22 mouse cellular contexts compared by ENCODE assay signal in genomic region chr4:63377483-63377882, GRCm38 (mm10). TPM values are rescaled to one million over a fixed set of nuclear protein-coding genes. Genes with fewer than 3 reads are reported as not detected.
DNase-seq lines count a peak whose midpoint lies in the region; ATAC-seq and TF ChIP-seq lines count a peak whose summit lies in the region.
"Had no signal": no experiment of that assay in that cellular context is flagged by ENCODE, and none has a peak within 500 bp of the region (broad histone marks: within the 10 kb centered on the region; RNA-seq: fewer than 3 reads in every experiment).

No protein-coding gene starts in this region.

- H3K27me3 ChIP-seq in heart, adult 2 months (ENCODE audit: control insufficient read depth, insufficient read depth, low read length) = no peaks in the 10 kb centered on the region
- H3K27me3 ChIP-seq in liver, embryonic 11.5 days (replicated peaks; ENCODE audit: control insufficient read depth, insufficient read depth, low read length) = no peaks in the 10 kb centered on the region
- H3K27me3 ChIP-seq: embryonic facial prominence, embryonic 15.5 days; forebrain, embryonic 13.5 days had no signal

- 78% methylated on average over 7 of the region's 7 CpGs for WGBS in heart, adult 2 months
- 75% methylated on average over 7 of the region's 7 CpGs for WGBS in liver, embryonic 11.5 days

- H3K36me3 ChIP-seq in heart, adult 2 months (ENCODE audit: control insufficient read depth, insufficient read depth, low read length) = no peaks in the 10 kb centered on the region
- H3K36me3 ChIP-seq in liver, embryonic 11.5 days (ENCODE audit: control insufficient read depth, insufficient read depth, low read length) = peaks cover 14% of the 10 kb centered on the region
- H3K36me3 ChIP-seq: G1E had no signal

- no peak for TF ChIP-seq EP300 in heart, adult 2 months (IDR thresholded peaks at IDR 0.05; ENCODE audit: insufficient read depth, low read depth, low read length)

- H3K9ac ChIP-seq in heart, adult 2 months (ENCODE audit: low read depth, low read length) = no peak overlapping the region
- no peak overlapping the region for H3K9ac ChIP-seq in liver, embryonic 11.5 days (ENCODE audit: low read depth, low read length)
- H3K9ac ChIP-seq: embryonic facial prominence, embryonic 15.5 days; forebrain, embryonic 13.5 days had no signal

- H3K4me2 ChIP-seq in liver, embryonic 11.5 days = no peak overlapping the region
- H3K4me2 ChIP-seq: embryonic facial prominence, embryonic 15.5 days; forebrain, embryonic 13.5 days; heart, embryonic 11.5 days; midbrain, embryonic 11.5 days had no signal

- intact Hi-C loops in heart, adult 2 months (cut with DNase I) = no loop called here
- intact Hi-C loops in heart, postnatal 25 days (cut with DNase I) = no loop called here
- intact Hi-C loops in left cerebral cortex, postnatal 4 days (cut with DNase I) = no loop called here

- no peak for DNase-seq in heart, adult 2 months
- DNase-seq in heart, postnatal 25 days (ENCODE audit: low spot score) = no peak
- peak; percentile 34 for DNase-seq in liver
- DNase-seq in liver, embryonic 11.5 days (ENCODE audit: low spot score) = no peak
- peak; percentile 40 for DNase-seq in thymus, postnatal 25 days
- DNase-seq in thymus, postnatal 10 days (ENCODE audit: low spot score in 2 of 2) = no peak
- no peak for DNase-seq in urinary bladder, postnatal 10 days (ENCODE audit: low spot score)
- no peak for DNase-seq in left cerebral cortex, postnatal 4 days
- DNase-seq: B cell, adult 2 months; gastrocnemius, postnatal 14 days; kidney, adult 9 months; right cerebral cortex, adult 18-20 months had no signal

- H3K4me3 ChIP-seq in heart, adult 2 months = no peak overlapping the region
- no peak overlapping the region for H3K4me3 ChIP-seq in liver, embryonic 11.5 days (ENCODE audit: low read depth, low read length)
- H3K4me3 ChIP-seq: embryonic facial prominence, embryonic 15.5 days; forebrain, embryonic 13.5 days; hindbrain, embryonic 10.5 days; limb, embryonic 10.5 days; myocyte had no signal

- no peaks in the 10 kb centered on the region for H3K79me2 ChIP-seq in heart, adult 2 months (replicated peaks; ENCODE audit: control insufficient read depth, insufficient read depth, low read length)

- TF ChIP-seq POLR2A in heart, adult 2 months (IDR thresholded peaks at IDR 0.05; ENCODE audit: insufficient read depth, low read depth, low read length) = no peak

- H3K27ac ChIP-seq in heart, adult 2 months = no peak overlapping the region
- no peak overlapping the region for H3K27ac ChIP-seq in liver, embryonic 11.5 days (ENCODE audit: low read depth, low read length)
- H3K27ac ChIP-seq: embryonic facial prominence, embryonic 15.5 days; forebrain, embryonic 13.5 days; hindbrain, embryonic 10.5 days; limb, embryonic 10.5 days had no signal

- no peaks in the 10 kb centered on the region for H3K9me3 ChIP-seq in liver, embryonic 11.5 days (ENCODE audit: control insufficient read depth, low read length)
- H3K9me3 ChIP-seq: embryonic facial prominence, embryonic 15.5 days; forebrain, embryonic 13.5 days; hindbrain, embryonic 10.5 days; limb, embryonic 10.5 days had no signal

- ATAC-seq in liver, embryonic 11.5 days (replicated peaks; ENCODE audit: low FRiP score) = no peak
- ATAC-seq: forebrain, embryonic 13.5 days had no signal

- H3K4me1 ChIP-seq in heart, adult 2 months (ENCODE audit: control insufficient read depth, insufficient read depth, low read length) = no peaks in the 10 kb centered on the region
- peaks cover 20% of the 10 kb centered on the region for H3K4me1 ChIP-seq in liver, embryonic 11.5 days (replicated peaks; ENCODE audit: control insufficient read depth, insufficient read depth, low read length)
- H3K4me1 ChIP-seq: embryonic facial prominence, embryonic 15.5 days; hindbrain, embryonic 10.5 days; limb, embryonic 10.5 days had no signal

- TF ChIP-seq CTCF in heart, adult 2 months (IDR thresholded peaks at IDR 0.05) = peak; percentile 30

RNA-seq across cellular contexts. Expression of gene Orm2, which starts 15.2 kb away (rescaled TPM):
- total RNA-seq in heart, adult 2 months (2021) = not detected
- polyA plus RNA-seq in heart, adult 2 months (2012; rRNA removed) = 0.73 TPM in 1 of 2 replicates, not detected in the other
- total RNA-seq in heart, postnatal 25 days (2021) = under 1 TPM; 0.50 to 0.60 TPM
- not detected in 2 replicates for polyA plus RNA-seq in liver, embryonic 11.5 days (2014; fragmentation: Nextera tagmentation; extraction: Ambion mirVana)
- not detected for total RNA-seq in left cerebral cortex, postnatal 4 days (2021)
- total RNA-seq: G1E; gastrocnemius, postnatal 14 days; layer of hippocampus, postnatal 10 days had no signal
- polyA plus RNA-seq: forebrain, embryonic 13.5 days; G1E; heart, embryonic 11.5 days; hindbrain, embryonic 10.5 days; limb, embryonic 10.5 days; lung, embryonic 16.5 days; midbrain, embryonic 11.5 days; myocyte had no signal

RNA-seq across cellular contexts. Expression of gene Orm3, which starts 21.5 kb away (rescaled TPM):
- 1 to 10 TPM; 2.7 to 3.6 TPM for total RNA-seq in heart, adult 2 months (2021)
- 0.41 TPM in 1 of 2 replicates, not detected in the other for polyA plus RNA-seq in heart, adult 2 months (2012; rRNA removed)
- 1 to 10 TPM; 1.3 to 1.5 TPM for total RNA-seq in heart, postnatal 25 days (2021)
- polyA plus RNA-seq in liver, embryonic 11.5 days (2014; fragmentation: Nextera tagmentation; extraction: Ambion mirVana) = not detected in 2 replicates
- total RNA-seq in left cerebral cortex, postnatal 4 days (2021) = not detected
- total RNA-seq: G1E; gastrocnemius, postnatal 14 days; layer of hippocampus, postnatal 10 days had no signal
- polyA plus RNA-seq: embryonic facial prominence, embryonic 15.5 days; forebrain, embryonic 13.5 days; G1E; heart, embryonic 11.5 days; hindbrain, embryonic 10.5 days; limb, embryonic 10.5 days; lung, embryonic 16.5 days; midbrain, embryonic 11.5 days had no signal

RNA-seq across cellular contexts. Expression of gene Akna, which starts 25.7 kb away (rescaled TPM):
- total RNA-seq in heart, adult 2 months (2021) = 1 to 10 TPM; 3.5 to 3.9 TPM
- 3.4 and 4.8 TPM in 2 replicates for polyA plus RNA-seq in heart, adult 2 months (2012; rRNA removed)
- 1 to 10 TPM; 3.5 to 3.7 TPM for total RNA-seq in heart, postnatal 25 days (2021)
- polyA plus RNA-seq in liver, embryonic 11.5 days (2014; fragmentation: Nextera tagmentation; extraction: Ambion mirVana) = 8.8 and 8.9 TPM in 2 replicates
- 1 to 10 TPM; 6.1 to 6.9 TPM for total RNA-seq in left cerebral cortex, postnatal 4 days (2021)

RNA-seq across cellular contexts. Expression of gene Orm1, which starts 33.1 kb away (rescaled TPM):
- total RNA-seq in heart, adult 2 months (2021) = under 1 TPM; 0.41 to 0.65 TPM
- polyA plus RNA-seq in heart, adult 2 months (2012; rRNA removed) = 3.0 and 4.2 TPM in 2 replicates
- total RNA-seq in heart, postnatal 25 days (2021) = 1 to 10 TPM in 1 of 2 experiments, under 1 TPM in 1; 0.44 to 1.1 TPM
- not detected in 2 replicates for polyA plus RNA-seq in liver, embryonic 11.5 days (2014; fragmentation: Nextera tagmentation; extraction: Ambion mirVana)
- total RNA-seq in left cerebral cortex, postnatal 4 days (2021) = not detected
- total RNA-seq: G1E; gastrocnemius, postnatal 14 days; layer of hippocampus, postnatal 10 days had no signal
- polyA plus RNA-seq: forebrain, embryonic 13.5 days; G1E; heart, embryonic 11.5 days; hindbrain, embryonic 10.5 days; limb, embryonic 10.5 days; lung, embryonic 16.5 days; midbrain, embryonic 11.5 days; myocyte had no signal

Comparison
In these comparisons a context has a peak if more than half of its experiments do, and no peak if none do; other contexts are left out.
1. DNase-seq: peak in liver (single experiment) and thymus, postnatal 25 days (single experiment); none in heart, adult 2 months (0 of 2), heart, postnatal 25 days (single experiment), liver, embryonic 11.5 days (single experiment), thymus, postnatal 10 days (0 of 2), urinary bladder, postnatal 10 days (single experiment) and left cerebral cortex, postnatal 4 days (single experiment).